Mouse (Mus musculus) neural tube, embryonic 12.5 days (tissue): Measurements from ENCODE around the gene Gstp1. TPM values are rescaled to one million over a fixed set of nuclear protein-coding genes. Genes with fewer than 3 reads are reported as not detected.
"Not testable (repeated sequence)": the region's sequence is repeated elsewhere in the genome, so short reads cannot be mapped to it uniquely, and the experiment has no call there.

Source experiments
- ATAC-seq: fragments of 200-750 bp; cut with Nextera tagmentation; 2 replicates; pipeline ENCODE4 v1.8.0; 2017; ENCODE audit warnings: low read depth, mild to moderate bottlenecking, moderate TSS enrichment, moderate library complexity; ENCODE audit not compliant: low FRiP score
- H3K27ac ChIP-seq: fragments of 300-500 bp; sonication (generic); 2 replicates; pipeline ENCODE4 v1.5.1; 2016
- H3K27me3 ChIP-seq: fragments of 300-500 bp; sonication (generic); replicated peaks from 2 replicates; pipeline ENCODE4 v1.6.1; 2016; ENCODE audit warnings: mild to moderate bottlenecking
- H3K36me3 ChIP-seq: fragments of 300-500 bp; sonication (generic); 2 replicates; pipeline ENCODE4 v1.6.1; 2016; ENCODE audit warnings: mild to moderate bottlenecking
- H3K4me1 ChIP-seq: fragments of 300-500 bp; sonication (generic); 2 replicates; pipeline ENCODE4 v1.6.1; 2016
- H3K4me2 ChIP-seq: fragments of 300-500 bp; sonication (generic); replicated peaks from 2 replicates; pipeline ENCODE4 v1.6.1; 2016; ENCODE audit warnings: mild to moderate bottlenecking
- H3K4me3 ChIP-seq: fragments of 300-500 bp; sonication (generic); 2 replicates; pipeline ENCODE4 v1.5.1; 2016
- H3K9ac ChIP-seq: fragments of 300-500 bp; sonication (generic); 2 replicates; pipeline ENCODE4 v1.6.1; 2016; ENCODE audit warnings: mild to moderate bottlenecking
- H3K9me3 ChIP-seq: fragments of 300-500 bp; sonication (generic); 2 replicates; pipeline ENCODE4 v1.6.1; 2016; ENCODE audit warnings: mild to moderate bottlenecking
- WGBS: fragments of 180-500 bp; shearing (Covaris S2); methylation state at CpG from one replicate; pipeline ENCODE4 v1.1.7; 2016; 5-methylcytosine and 5-hydroxymethylcytosine counted together
- polyA plus RNA-seq: library from polyadenylated mRNA; unstranded; fragments of >200 nt; fragmentation: Nextera tagmentation; extraction: Ambion mirVana; gene quantifications from 2 replicates; pipeline ENCODE4 v1.2.1, GENCODE M21; 2016

The Gstp1 gene
- polyA plus RNA-seq, 1 experiment from 2014 or later: 349 TPM

- Histone ChIP-seq H3K27me3 (no peaks in the 10 kb centered on the region), H3K9ac (no peak overlapping the region), H3K4me2 (no peak overlapping the region), H3K27ac (no peak overlapping the region), H3K4me1 (no peaks in the 10 kb centered on the region), H3K36me3 (no peaks in the 10 kb centered on the region), H3K9me3 (no peaks in the 10 kb centered on the region), H3K4me3 (no peak overlapping the region)
- 82% methylated on average over 8 of the region's 8 CpGs for WGBS
- ATAC-seq: no peak
These were observed 9.1 kb upstream of the Gstp1 start for GRCm38 (mm10) chr19:4046866-4047254.

DNA sequence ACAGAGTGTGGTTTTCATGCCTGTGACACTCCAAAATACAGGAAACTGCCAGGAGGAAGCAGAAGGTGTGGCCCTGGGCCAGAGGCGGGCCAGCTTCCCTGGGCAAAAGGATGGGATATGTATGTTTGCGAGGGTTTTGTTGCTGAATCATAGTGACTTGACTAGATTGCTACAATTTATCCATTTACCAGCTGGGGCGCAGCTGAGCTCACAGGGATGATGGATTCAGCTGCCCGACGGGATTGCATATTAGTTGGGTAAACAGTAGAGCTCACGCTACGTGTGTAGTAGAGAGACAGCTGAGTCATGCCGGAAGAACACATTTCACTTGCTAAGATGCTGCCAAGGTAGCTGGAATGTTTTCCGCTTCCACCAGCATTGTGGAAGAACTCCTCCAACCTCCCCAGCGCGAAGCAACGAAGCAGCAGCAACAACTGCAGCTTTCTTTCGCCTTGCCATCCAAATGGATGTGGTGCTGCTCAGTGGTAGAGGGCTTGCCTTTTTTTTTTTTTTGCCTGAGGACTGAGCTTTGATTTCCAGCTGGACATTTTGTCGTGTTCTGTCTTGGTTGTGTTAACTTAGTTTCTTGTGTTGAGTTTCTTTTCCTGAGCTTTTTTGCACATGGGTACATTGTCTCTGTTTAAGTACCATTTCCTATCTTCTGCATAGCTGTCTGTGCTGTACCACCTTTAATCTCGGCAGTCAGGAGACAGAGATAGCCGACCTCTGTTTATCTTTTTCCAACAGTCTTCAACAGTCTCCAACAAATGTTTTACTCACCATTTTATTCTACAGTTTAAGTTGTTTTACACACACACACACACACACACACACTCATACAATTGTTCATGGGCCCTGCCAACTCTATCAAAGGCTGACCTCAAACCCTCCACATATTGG lies 8.4 kb upstream of the Gstp1 start, which contains the start of gene Gstp2:
Gene Gstp2 (minus strand): TSS at position 58 of the 900 bp plus-strand sequence.
- WGBS: 61% methylated on average over 16 of the region's 16 CpGs
- no peak within 1 kb of the TSS for H3K4me3 ChIP-seq
- no peaks in the 10 kb centered on the region for H3K36me3 ChIP-seq
- H3K4me2 ChIP-seq: no peak within 1 kb of the TSS
- H3K27ac ChIP-seq: no peak within 1 kb of the TSS
- no peaks in the 10 kb centered on the region for H3K4me1 ChIP-seq
- H3K9me3 ChIP-seq: no peaks in the 10 kb centered on the region
- H3K9ac ChIP-seq: no peak within 1 kb of the TSS
- H3K27me3 ChIP-seq: no peaks in the 10 kb centered on the region
- no peak for ATAC-seq

- not testable (repeated sequence) for H3K27me3 ChIP-seq, H3K4me3 ChIP-seq, H3K4me2 ChIP-seq, H3K9ac ChIP-seq, H3K9me3 ChIP-seq, ATAC-seq, H3K27ac ChIP-seq, H3K4me1 ChIP-seq, H3K36me3 ChIP-seq
- WGBS: 94% methylated on average over 5 of the region's 5 CpGs
These were observed 6.3 kb upstream of the Gstp1 start for GRCm38 (mm10) chr19:4044109-4044508.

- ATAC-seq: no peak
- no peaks in the 10 kb centered on the region for H3K36me3 ChIP-seq
- no peak overlapping the region for H3K4me3 ChIP-seq
- H3K27ac ChIP-seq: no peak overlapping the region
- H3K4me1 ChIP-seq: peaks cover 4% of the 10 kb centered on the region; the same call in 1 of the 2 replicates
- no peak overlapping the region for H3K9ac ChIP-seq
- no peak overlapping the region for H3K4me2 ChIP-seq
- H3K27me3 ChIP-seq: no peaks in the 10 kb centered on the region
- H3K9me3 ChIP-seq: no peaks in the 10 kb centered on the region
- WGBS: 78% methylated on average over 14 of the region's 14 CpGs
These were observed 4.3 kb upstream of the Gstp1 start for GRCm38 (mm10) chr19:4042124-4042523.

GRCm38 (mm10) chr19:4041500-4041899 lies 3.7 kb upstream of the Gstp1 start:
- WGBS: 79% methylated on average over 3 of the region's 4 CpGs
- not testable (repeated sequence) for H3K27ac ChIP-seq, H3K36me3 ChIP-seq, H3K27me3 ChIP-seq, ATAC-seq, H3K9ac ChIP-seq, H3K4me1 ChIP-seq, H3K4me2 ChIP-seq, H3K4me3 ChIP-seq, H3K9me3 ChIP-seq

- not testable (repeated sequence) for H3K9ac ChIP-seq, H3K27me3 ChIP-seq, H3K4me1 ChIP-seq, H3K4me3 ChIP-seq, H3K36me3 ChIP-seq, H3K4me2 ChIP-seq, H3K9me3 ChIP-seq, H3K27ac ChIP-seq, ATAC-seq
- WGBS: 88% methylated on average over 5 of the region's 5 CpGs
These were observed 3.2 kb upstream of the Gstp1 start for GRCm38 (mm10) chr19:4040941-4041340.

GRCm38 (mm10) chr19:4037154-4037787 lies 514 bp downstream of the Gstp1 start:
- peak overlapping the region; percentile 53 for H3K4me3 ChIP-seq
- H3K4me2 ChIP-seq: peak overlapping the region; percentile 79
- 0 out of 2 replicates have a peak overlapping the region, but pooled peaks have one; percentile 26 for H3K27ac ChIP-seq
- not testable (repeated sequence) for H3K9me3 ChIP-seq, H3K36me3 ChIP-seq, H3K4me1 ChIP-seq, H3K27me3 ChIP-seq
- WGBS: 29% methylated on average over 8 of the region's 8 CpGs
- peak overlapping the region; percentile 67 for H3K9ac ChIP-seq
- ATAC-seq: peak; percentile 41; the same call in 1 of the 2 replicates

GRCm38 (mm10) chr19:4036327-4037045 lies 1.3 kb downstream of the Gstp1 start:
- no peak overlapping the region for H3K27ac ChIP-seq
- 71% methylated on average over 12 of the region's 12 CpGs for WGBS

GRCm38 (mm10) chr19:4033742-4034141 lies 4.0 kb downstream of the Gstp1 start:
- 0 out of 2 replicates have a peak, but pooled peaks cover 2% of the 10 kb centered on the region for H3K36me3 ChIP-seq
- H3K27me3 ChIP-seq: no peaks in the 10 kb centered on the region
- 65% methylated on average over 5 of the region's 5 CpGs for WGBS
- no peaks in the 10 kb centered on the region for H3K9me3 ChIP-seq
- H3K4me2 ChIP-seq: no peak overlapping the region
- H3K9ac ChIP-seq: no peak overlapping the region
- peaks cover 9% of the 10 kb centered on the region for H3K4me1 ChIP-seq
- H3K4me3 ChIP-seq: no peak overlapping the region
- no peak overlapping the region for H3K27ac ChIP-seq
- no peak for ATAC-seq

More at GRCm38 (mm10) chr19:4036327-4037045, 1.3 kb downstream of the Gstp1 start:
- Histone ChIP-seq H3K4me3 (no peak overlapping the region), H3K9ac (no peak overlapping the region), H3K27me3 (no peaks in the 10 kb centered on the region), H3K9me3 (no peaks in the 10 kb centered on the region), H3K4me1 (peaks cover 9% of the 10 kb centered on the region), H3K4me2 (no peak overlapping the region; the same call in 1 of the 2 replicates), H3K36me3 (0 out of 2 replicates have a peak, but pooled peaks cover 2% of the 10 kb centered on the region)
- ATAC-seq: no peak

DNA sequence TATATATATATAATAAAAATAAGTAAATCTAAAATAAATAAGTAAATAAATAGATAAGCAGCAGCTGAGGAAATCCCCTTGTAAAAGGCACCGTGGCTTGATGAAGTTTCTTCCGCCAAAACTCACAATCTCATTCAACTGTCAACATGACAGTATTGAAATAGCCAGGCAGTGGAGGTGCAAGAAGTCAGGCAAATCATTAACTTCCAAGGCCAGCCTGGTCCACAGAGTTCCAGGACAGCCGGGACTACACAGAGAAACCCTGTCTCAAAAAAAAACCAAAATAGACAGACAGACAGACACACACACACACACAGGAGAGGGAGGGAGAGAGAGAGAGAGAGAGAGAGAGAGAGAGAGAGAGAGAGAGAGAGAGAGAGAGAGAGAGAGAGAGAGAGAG lies 4.5 kb downstream of the Gstp1 start:
- no peak overlapping the region for H3K4me2 ChIP-seq
- WGBS: 74% methylated on average over 3 of the region's 3 CpGs

DNA sequence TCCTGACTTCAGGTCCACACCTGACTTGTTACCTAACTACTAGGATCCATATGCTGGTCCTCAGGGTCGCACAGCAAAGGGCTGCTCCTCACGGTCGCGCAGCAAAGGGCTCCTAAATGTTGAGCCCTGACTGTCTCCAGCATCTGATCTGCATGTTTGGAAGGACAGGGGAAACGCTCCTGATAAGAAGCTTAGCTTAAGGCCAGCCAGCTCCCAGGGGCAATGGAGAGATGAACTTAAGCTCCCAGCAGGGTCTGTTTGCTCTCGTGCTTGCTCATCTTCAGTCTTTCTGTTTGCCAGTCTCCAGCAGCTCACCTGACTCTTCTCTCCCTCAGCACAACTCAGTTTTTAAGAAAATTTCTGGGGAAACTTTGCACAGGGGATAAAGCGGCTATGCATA lies 5.1 kb downstream of the Gstp1 start:
- H3K27me3 ChIP-seq: no peaks in the 10 kb centered on the region
- H3K4me3 ChIP-seq: no peak overlapping the region
- H3K9me3 ChIP-seq: 0 out of 2 replicates have a peak, but pooled peaks cover under 1% of the 10 kb centered on the region
- H3K9ac ChIP-seq: no peak overlapping the region
- H3K27ac ChIP-seq: no peak overlapping the region
- peaks cover 9% of the 10 kb centered on the region for H3K4me1 ChIP-seq
- no peak for ATAC-seq
- WGBS: 72% methylated on average over 7 of the region's 7 CpGs
- H3K4me2 ChIP-seq: no peak overlapping the region
- H3K36me3 ChIP-seq: 0 out of 2 replicates have a peak, but pooled peaks cover 2% of the 10 kb centered on the region

More for the DNA sequence above, 4.5 kb downstream of the Gstp1 start:
- Histone ChIP-seq H3K36me3 (0 out of 2 replicates have a peak, but pooled peaks cover 2% of the 10 kb centered on the region), H3K9me3 (no peaks in the 10 kb centered on the region), H3K27me3 (no peaks in the 10 kb centered on the region), H3K27ac (no peak overlapping the region), H3K9ac (no peak overlapping the region), H3K4me1 (peaks cover 9% of the 10 kb centered on the region), H3K4me3 (no peak overlapping the region)
- no peak for ATAC-seq

- Histone ChIP-seq H3K36me3 (no peaks in the 10 kb centered on the region), H3K4me3 (no peak overlapping the region), H3K4me1 (no peaks in the 10 kb centered on the region), H3K9ac (no peak overlapping the region), H3K4me2 (no peak overlapping the region), H3K27ac (no peak overlapping the region), H3K9me3 (peaks cover 3% of the 10 kb centered on the region; the same call in 1 of the 2 replicates), H3K27me3 (no peaks in the 10 kb centered on the region)
- ATAC-seq: no peak
These were observed 10.2 kb downstream of the Gstp1 start for GRCm38 (mm10) chr19:4027576-4027975.
